Mouse (Mus musculus) central nervous system, embryonic 14 days (tissue): ENCODE measurements around the gene 2900011O08Rik. TPM values are rescaled to one million over a fixed set of nuclear protein-coding genes. Genes with fewer than 3 reads are reported as not detected.

Source experiments
- polyA plus RNA-seq: library from polyadenylated mRNA; depleted of rRNA; stranded (reverse); fragments of >200 nt; gene quantifications from 2 replicates; pipeline ENCODE4 v1.2.3, GENCODE M21; 2012; rRNA removed

2900011O08Rik gene
- 95.9 and 102 TPM in 2 replicates for polyA plus RNA-seq

DNA sequence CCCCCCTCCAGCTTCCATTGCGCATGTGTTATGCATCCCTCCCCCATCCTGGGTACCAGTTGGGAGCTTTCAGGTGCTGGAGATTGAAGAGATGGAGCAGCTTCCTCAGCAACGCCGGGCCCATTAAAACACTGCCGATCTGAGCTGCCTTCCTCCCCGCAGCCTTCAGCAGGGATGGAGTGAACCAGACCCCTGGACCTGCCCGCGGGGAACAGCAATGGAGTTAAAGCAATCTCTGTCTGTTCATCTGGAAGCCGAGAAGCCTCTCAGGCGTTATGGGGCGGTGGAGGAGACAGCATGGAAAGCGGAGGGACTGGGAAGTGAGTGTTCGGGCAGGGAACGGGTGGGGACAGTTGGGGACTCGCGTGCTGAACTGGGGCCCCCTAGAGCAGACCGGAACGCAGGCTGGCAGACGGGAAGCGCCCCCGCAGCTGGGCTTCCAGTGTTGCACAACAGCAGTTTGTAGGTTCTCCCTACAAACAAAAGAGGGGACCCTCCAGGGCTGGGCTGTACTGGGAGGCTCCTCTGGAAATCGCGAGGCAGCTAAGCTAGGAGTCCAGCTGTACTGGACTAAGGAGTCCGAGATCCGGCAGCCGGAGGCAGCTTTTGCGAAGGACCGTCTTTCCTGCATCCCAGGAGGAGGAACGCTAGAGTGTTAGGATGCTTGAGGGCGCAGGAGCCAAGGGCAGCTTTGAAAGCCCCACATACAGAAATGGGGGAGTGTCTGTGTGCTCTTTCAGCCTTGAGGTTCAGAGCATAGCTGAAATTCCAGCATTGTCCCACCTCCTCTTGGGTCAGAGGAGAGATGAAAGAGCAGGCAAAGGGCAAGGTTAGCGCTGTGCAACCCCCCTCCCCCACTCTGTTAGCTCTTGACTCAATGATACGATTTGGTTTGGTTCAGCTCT lies at the start of gene 2900011O08Rik, which contains the start of gene Ifitm7:
TSS of gene 2900011O08Rik (plus strand) at position 31 of the 905 bp plus-strand sequence.
TSS of gene Ifitm7 (minus strand) at position 315 of the 905 bp plus-strand sequence.

Other genes starting within 250 kb of the 2900011O08Rik start
- gene Rrn3, start 205.9 kb upstream of the 2900011O08Rik start, polyA plus RNA-seq: 34.9 and 36.6 TPM in 2 replicates
- 137 and 146 TPM in 2 replicates for gene Ntan1, start 167.8 kb upstream of the 2900011O08Rik start, polyA plus RNA-seq
- 65.9 and 78.2 TPM in 2 replicates for gene Pdxdc1, start 83.5 kb upstream of the 2900011O08Rik start, polyA plus RNA-seq
- 6.4 and 7.2 TPM in 2 replicates for gene Mpv17l, start 83.4 kb upstream of the 2900011O08Rik start, polyA plus RNA-seq
- gene Ifitm7, start 284 bp downstream of the 2900011O08Rik start, polyA plus RNA-seq: 1.6 and 1.7 TPM in 2 replicates
- 51.7 and 56.6 TPM in 2 replicates for gene Nde1, start 176.7 kb downstream of the 2900011O08Rik start, polyA plus RNA-seq
- 18.8 and 20.5 TPM in 2 replicates for gene Marf1, start 176.7 kb downstream of the 2900011O08Rik start, polyA plus RNA-seq